Mouse (Mus musculus): ENCODE results near the gene Cfap54.

Gene Cfap54

DNA sequence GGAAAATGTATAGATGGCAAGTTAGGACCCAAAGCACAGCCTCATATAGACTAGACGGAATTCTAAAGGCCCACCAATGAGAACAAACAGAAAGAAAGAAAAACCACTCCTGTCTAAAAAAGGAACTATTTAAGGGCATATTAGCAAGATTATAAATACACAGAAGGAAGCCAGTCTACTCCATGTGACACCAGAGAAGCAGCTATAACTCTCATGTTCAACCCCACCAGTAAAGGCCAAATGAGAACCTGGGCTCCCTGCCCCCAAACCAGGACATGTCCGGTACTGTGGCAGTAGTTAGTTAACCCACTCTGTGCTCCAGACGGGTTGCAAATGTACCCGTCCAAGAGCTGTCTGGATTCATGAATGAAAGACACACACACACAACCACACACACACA lies 14.4 kb upstream of the Cfap54 start:
- no peak for DNase-seq

- no peak for DNase-seq
Observed at GRCm38 (mm10) chr10:93094957-93095580, 13.7 kb upstream of the Cfap54 start.

GRCm38 (mm10) chr10:93091928-93092327 lies 10.5 kb upstream of the Cfap54 start:
- DNase-seq = no peak

- DNase-seq = no peak
Observed at GRCm38 (mm10) chr10:93090241-93090640, 8.8 kb upstream of the Cfap54 start.

DNA sequence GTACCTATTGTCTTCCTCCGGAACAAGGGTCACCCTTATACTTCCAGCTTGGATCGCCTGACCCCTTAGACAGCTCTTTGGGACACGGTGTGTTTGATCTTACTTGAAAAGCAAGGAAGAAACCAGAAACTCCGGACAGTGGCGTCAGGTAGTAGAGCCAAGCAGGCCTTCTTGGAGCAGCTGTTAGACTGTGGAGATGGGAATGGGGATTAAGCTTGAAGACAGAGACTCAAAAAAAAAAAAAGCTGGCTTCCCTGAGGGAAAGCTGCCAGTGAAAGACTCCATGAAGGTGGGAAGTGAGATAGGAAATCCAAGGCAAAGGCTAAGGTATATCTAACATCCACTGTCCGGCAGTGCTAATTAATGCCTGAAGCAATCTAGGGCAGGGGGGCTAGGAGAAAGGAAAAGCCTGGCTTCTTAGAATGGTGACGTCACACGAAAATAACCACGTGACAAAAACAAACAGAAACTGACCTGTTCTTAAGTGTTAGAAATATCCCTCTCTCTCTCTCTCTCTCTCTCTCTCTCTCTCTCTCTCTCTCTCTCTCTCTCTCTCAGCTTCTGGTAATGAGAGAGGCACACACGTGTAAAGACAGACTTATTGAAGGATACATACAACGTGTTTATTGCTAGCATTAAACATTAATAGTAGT lies 7.1 kb upstream of the Cfap54 start:
- DNase-seq = no peak

DNA sequence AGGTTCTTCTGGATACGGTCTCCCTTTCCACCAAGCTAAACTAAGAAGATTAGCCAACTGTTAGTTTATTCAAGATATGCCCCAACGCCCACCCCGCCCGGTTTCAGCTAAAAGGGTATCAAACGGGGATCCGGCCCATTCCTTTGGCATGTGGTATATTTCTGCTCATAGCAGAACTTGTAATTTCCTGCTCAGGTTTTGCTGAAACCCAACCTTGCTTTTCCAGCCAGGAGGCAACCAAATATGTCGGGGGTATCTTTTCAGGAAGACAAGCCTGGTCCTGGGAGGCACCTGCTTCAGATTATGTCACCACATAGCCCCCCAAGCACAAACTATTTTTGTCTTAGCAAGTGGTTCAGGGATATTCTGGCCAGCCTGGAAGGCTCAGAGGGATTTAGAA lies 6.1 kb upstream of the Cfap54 start:
- DNase-seq = no peak

DNA sequence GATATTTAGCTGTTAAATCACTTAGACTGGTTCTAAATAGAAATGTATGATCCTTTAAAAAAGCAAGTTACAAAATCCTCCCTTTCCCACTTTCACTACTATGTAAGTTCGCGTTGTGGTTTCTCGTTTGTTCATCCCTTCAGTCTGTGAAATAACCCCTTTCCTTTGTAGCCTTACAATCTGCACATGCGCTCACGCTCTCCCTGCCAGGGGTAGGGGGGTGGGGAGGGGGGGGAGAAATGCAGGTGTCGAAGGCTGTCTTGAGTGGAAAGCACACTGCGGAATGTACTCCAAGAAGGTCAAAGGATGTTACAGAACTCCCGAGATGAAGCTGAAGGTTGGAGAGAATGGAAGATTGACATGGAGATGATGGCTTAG lies 2.5 kb upstream of the Cfap54 start:
- peak in 1 of 2 experiments; percentile 40 for DNase-seq

DNA sequence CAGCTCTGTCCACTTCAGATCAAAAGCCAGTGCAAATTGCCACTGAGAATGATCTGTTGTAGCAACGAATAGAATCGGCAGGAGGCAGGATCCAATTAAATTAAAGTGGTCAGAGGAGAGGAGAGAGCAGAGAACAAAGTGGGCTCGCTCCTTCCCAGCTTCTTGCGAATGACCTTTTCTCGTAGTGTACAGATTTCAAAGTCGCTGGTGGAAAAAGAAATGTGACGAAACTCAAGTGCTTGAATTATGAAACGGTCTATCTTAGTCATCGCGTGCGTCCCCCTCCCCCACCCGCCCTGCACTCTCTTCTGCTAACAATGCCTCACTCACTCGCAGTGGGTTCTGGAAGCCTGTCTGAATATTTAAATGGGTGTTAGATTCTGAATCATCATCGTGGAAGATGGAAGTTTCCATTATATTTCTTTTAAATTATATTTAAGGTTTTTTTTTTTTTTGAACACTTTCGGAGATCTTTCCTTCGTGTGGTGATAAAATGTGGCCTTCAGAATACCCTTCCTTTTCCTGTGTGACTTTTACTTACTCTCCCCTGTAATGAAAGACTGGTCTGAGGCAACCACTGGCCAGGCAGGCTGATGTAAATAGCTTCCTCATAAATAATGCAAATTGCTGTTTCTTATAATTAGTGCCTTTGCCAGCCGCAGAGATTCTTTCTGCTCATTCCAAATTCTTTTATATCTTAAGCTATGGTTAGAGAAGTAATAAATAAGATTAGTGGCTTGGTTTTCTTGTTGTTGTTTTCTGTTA lies 2.0 kb upstream of the Cfap54 start:
- peak; percentile 18 to 23 for DNase-seq

DNA sequence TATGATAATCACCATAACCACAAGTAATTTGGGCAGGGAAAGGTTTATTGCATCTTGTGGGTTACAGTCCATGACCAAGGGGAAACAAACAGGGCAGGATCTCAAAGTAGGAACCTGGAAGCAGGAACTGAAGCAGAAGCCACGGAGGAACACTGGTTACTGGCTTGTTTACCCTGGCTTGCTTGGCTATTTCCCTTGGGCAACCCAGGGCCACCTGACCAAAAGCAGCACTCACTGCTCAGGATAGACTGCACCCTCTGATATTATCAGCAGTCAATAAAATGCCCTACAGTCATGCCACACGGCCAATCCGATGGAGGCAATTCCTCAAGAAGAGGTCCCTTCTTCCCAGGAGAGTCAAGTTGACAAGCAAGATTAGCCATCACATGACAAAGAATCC lies 1.9 kb downstream of the Cfap54 start:
- DNase-seq = no peak

DNA sequence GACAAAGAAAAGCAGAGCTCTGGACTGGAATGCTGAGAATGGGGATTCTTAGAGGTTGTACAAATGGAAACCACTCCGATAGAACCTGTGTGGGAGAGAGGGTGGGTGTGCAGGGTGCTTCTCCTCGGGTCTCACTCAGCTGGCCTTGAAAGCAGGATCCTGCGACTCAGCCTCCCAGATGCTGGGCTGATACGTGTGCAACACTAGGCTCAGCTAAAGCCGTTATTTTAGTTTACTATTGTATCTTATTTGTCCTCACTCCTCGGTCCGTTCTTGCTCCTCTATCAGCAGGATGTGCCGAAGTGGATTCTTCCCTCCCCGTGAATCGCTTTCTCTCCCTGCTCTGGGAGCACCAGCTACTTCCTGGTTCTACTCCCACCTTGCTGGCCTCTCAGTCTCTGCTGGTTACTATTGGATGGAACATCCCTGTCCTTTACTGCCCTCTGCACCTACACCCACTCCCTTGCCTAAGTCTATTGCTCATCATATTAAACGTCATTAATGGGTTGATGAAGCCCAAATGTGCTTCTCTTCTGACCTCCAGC lies 3.4 kb downstream of the Cfap54 start:
- DNase-seq = no peak

DNA sequence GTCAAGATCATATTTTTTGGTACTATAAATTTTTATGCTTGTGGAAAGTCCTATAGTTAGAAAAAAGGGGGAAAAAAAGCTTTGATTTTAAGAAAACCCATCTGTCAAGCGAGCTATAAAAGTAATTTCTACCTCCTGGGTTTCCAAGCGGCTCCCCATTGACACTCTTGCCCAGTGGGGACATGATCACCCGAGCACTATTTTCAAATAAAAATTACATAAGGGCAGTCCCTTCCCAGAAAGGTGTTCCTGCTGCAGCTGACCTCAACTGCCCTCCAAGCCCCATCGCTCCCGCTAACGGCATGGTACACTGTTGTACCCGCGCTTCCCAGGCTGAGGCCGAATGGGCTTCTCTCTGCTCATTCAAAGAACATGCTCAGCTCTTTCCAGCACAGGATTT lies 5.0 kb downstream of the Cfap54 start:
- no peak for DNase-seq

GRCm38 (mm10) chr10:93075856-93076255 lies 5.6 kb downstream of the Cfap54 start:
- no peak for DNase-seq

- DNase-seq = no peak
Observed at GRCm38 (mm10) chr10:93072769-93073168, 8.6 kb downstream of the Cfap54 start.

- DNase-seq = no peak
Observed at GRCm38 (mm10) chr10:93071753-93072152, 9.7 kb downstream of the Cfap54 start.

- DNase-seq = peak; percentile 82 to 87
Observed at GRCm38 (mm10) chr10:93070121-93070898, 11.1 kb downstream of the Cfap54 start.

- no peak for DNase-seq
Observed at GRCm38 (mm10) chr10:93069721-93070120, 11.7 kb downstream of the Cfap54 start.

GRCm38 (mm10) chr10:93069041-93069679 lies 12.3 kb downstream of the Cfap54 start:
- DNase-seq = peak; percentile 26 to 40

DNA sequence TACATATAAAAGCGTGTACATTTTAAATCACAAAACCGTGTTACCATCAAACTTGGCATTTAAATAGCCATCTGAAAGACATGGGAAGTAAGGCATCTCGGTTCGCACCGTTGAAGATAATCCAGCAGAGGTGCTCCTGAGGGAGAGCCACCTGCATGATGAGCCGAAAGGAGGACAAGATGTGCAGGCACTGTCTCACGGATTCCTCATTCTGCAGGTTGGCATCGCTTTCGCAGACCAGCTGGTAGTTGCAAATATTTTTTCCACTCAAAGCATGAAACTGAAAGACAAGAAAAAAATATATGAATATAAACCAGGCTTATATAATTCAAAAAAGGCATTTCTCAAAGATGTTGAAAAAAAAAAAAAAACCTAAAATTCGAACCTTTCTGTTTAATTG lies 16.4 kb downstream of the Cfap54 start:
- no peak for DNase-seq

GRCm38 (mm10) chr10:93063576-93063975 lies 17.8 kb downstream of the Cfap54 start:
- no peak for DNase-seq

- no peak for DNase-seq
Observed at GRCm38 (mm10) chr10:93062395-93062794, 19.0 kb downstream of the Cfap54 start.

GRCm38 (mm10) chr10:93053867-93054266 lies 27.6 kb downstream of the Cfap54 start:
- no peak for DNase-seq

DNA sequence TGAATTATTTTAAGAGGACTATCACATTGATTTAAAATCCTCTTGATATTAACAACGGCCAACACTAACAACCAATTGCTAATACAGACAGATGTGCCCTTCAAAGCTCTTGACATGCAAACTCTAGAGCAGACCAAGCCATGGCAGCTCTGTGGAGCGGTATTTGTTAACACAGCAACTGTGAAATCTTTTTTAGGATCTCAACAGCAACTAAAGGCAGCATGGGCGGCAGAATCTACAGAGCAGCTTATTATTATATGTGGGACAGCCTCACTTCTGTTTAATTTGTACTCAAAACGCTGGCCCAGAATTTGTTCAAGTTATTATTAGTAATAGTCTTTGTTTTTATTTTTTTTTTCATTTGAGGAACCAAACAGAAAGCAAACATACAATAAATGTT lies 28.1 kb downstream of the Cfap54 start:
- no peak for DNase-seq
